Mouse (Mus musculus) neural tube, embryonic 14.5 days (tissue): Measurements from ENCODE around the gene Gm21149. TPM values are rescaled to one million over a fixed set of nuclear protein-coding genes. Genes with fewer than 3 reads are reported as not detected.
"Not testable (repeated sequence)": the region's sequence is repeated elsewhere in the genome, so short reads cannot be mapped to it uniquely, and the experiment has no call there.

Experiments used
- ATAC-seq: fragments of 200-750 bp; cut with Nextera tagmentation; 2 replicates; pipeline ENCODE4 v1.8.0; 2017; ENCODE audit warnings: low read depth, mild to moderate bottlenecking, moderate TSS enrichment, moderate library complexity
- H3K27ac ChIP-seq: fragments of 300-500 bp; sonication (generic); 2 replicates; pipeline ENCODE4 v1.5.1; 2014; ENCODE audit warnings: low read depth, mild to moderate bottlenecking, control low read depth, low read length, moderate library complexity, mixed read lengths
- H3K27me3 ChIP-seq: fragments of 300-500 bp; sonication (generic); 2 replicates; pipeline ENCODE4 v1.6.1; 2014; ENCODE audit warnings: low read length; ENCODE audit not compliant: control insufficient read depth, insufficient read depth
- H3K36me3 ChIP-seq: fragments of 300-500 bp; sonication (generic); 2 replicates; pipeline ENCODE4 v1.6.1; 2014; ENCODE audit warnings: low read length, mixed read lengths; ENCODE audit not compliant: control insufficient read depth, insufficient read depth
- H3K4me1 ChIP-seq: fragments of 300-500 bp; sonication (generic); 2 replicates; pipeline ENCODE4 v1.6.1; 2014; ENCODE audit warnings: low read length; ENCODE audit not compliant: control insufficient read depth, insufficient read depth
- H3K4me2 ChIP-seq: fragments of 300-500 bp; sonication (generic); 2 replicates; pipeline ENCODE4 v1.6.1; 2014; ENCODE audit warnings: mild to moderate bottlenecking, low read depth, low read length, control low read depth
- H3K4me3 ChIP-seq: fragments of 300-500 bp; sonication (generic); 2 replicates; pipeline ENCODE4 v1.5.1; 2014; ENCODE audit warnings: low read depth, low read length, control low read depth, mixed read lengths
- H3K9ac ChIP-seq: fragments of 300-500 bp; sonication (generic); replicated peaks from 2 replicates; pipeline ENCODE4 v1.6.1; 2014; ENCODE audit warnings: low read depth, mild to moderate bottlenecking, control low read depth, low read length, mixed read lengths
- H3K9me3 ChIP-seq: fragments of 300-500 bp; sonication (generic); 2 replicates; pipeline ENCODE4 v1.6.1; 2016; ENCODE audit warnings: low read length; ENCODE audit not compliant: control insufficient read depth
- WGBS: fragments of 180-500 bp; shearing (Covaris S2); extraction: QIAGEN DNeasy Blood & Tissue Kit; methylation state at CpG from one replicate; pipeline ENCODE4 v1.1.7; 2014; 5-methylcytosine and 5-hydroxymethylcytosine counted together
- polyA plus RNA-seq: library from polyadenylated mRNA; unstranded; fragments of >200 nt; fragmentation: Nextera tagmentation; extraction: Ambion mirVana; gene quantifications from 2 replicates; pipeline ENCODE4 v1.2.1, GENCODE M21; 2014

Gm21149 gene
- polyA plus RNA-seq = not detected in 2 replicates

- not testable (repeated sequence) for H3K9me3 ChIP-seq, H3K4me2 ChIP-seq, H3K4me3 ChIP-seq, H3K27me3 ChIP-seq, H3K4me1 ChIP-seq, ATAC-seq, H3K36me3 ChIP-seq, H3K27ac ChIP-seq, H3K9ac ChIP-seq
- 70% methylated on average over 1 of the region's 1 CpGs for WGBS
Observed at GRCm38 (mm10) chr5:15476423-15476822, at the start of gene Gm21149. Gm21149 (minus strand) TSS chr5:15476523.

- H3K27me3 ChIP-seq, H3K36me3 ChIP-seq, H3K4me1 ChIP-seq, ATAC-seq, H3K27ac ChIP-seq, H3K9me3 ChIP-seq, H3K4me3 ChIP-seq, H3K4me2 ChIP-seq, H3K9ac ChIP-seq: not testable (repeated sequence)
Observed at GRCm38 (mm10) chr5:15522470-15522869, 46.1 kb upstream of the Gm21149 start.

- not testable (repeated sequence) for H3K4me1 ChIP-seq, H3K27me3 ChIP-seq, H3K4me2 ChIP-seq, ATAC-seq, H3K9ac ChIP-seq, H3K36me3 ChIP-seq, H3K4me3 ChIP-seq, H3K9me3 ChIP-seq, H3K27ac ChIP-seq
- 44% methylated on average over 2 of the region's 2 CpGs for WGBS
Observed at GRCm38 (mm10) chr5:15522028-15522427, 45.7 kb upstream of the Gm21149 start.

GRCm38 (mm10) chr5:15520418-15520817 is 44.1 kb upstream of the Gm21149 start:
- H3K9ac ChIP-seq, H3K4me2 ChIP-seq, ATAC-seq, H3K9me3 ChIP-seq, H3K4me1 ChIP-seq, H3K27ac ChIP-seq, H3K4me3 ChIP-seq, H3K27me3 ChIP-seq, H3K36me3 ChIP-seq: not testable (repeated sequence)
- 20% methylated on average over 5 of the region's 5 CpGs for WGBS

GRCm38 (mm10) chr5:15517150-15517549 is 40.8 kb upstream of the Gm21149 start:
- H3K9me3 ChIP-seq, H3K4me3 ChIP-seq, H3K27me3 ChIP-seq, H3K4me1 ChIP-seq, H3K36me3 ChIP-seq, H3K4me2 ChIP-seq, H3K9ac ChIP-seq, H3K27ac ChIP-seq: not testable (repeated sequence)
- WGBS = 78% methylated on average over 2 of the region's 2 CpGs
- 0 out of 2 replicates have a peak, but pooled peaks have one; percentile 17 for ATAC-seq

- 70% methylated on average over 3 of the region's 3 CpGs for WGBS
- H3K36me3 ChIP-seq = not testable (repeated sequence)
- peaks cover 11% of the 10 kb centered on the region for H3K9me3 ChIP-seq
Observed at GRCm38 (mm10) chr5:15512236-15512635, 35.9 kb upstream of the Gm21149 start.

GRCm38 (mm10) chr5:15509911-15510310 is 33.6 kb upstream of the Gm21149 start:
- ATAC-seq, H3K9ac ChIP-seq: not testable (repeated sequence)
- WGBS = 78% methylated on average over 1 of the region's 1 CpGs

More at GRCm38 (mm10) chr5:15512236-15512635, 35.9 kb upstream of the Gm21149 start:
- not testable (repeated sequence) for ATAC-seq, H3K4me3 ChIP-seq, H3K27ac ChIP-seq, H3K9ac ChIP-seq, H3K4me1 ChIP-seq, H3K27me3 ChIP-seq, H3K4me2 ChIP-seq

GRCm38 (mm10) chr5:15508460-15509451 is 32.4 kb upstream of the Gm21149 start:
- not testable (repeated sequence) for H3K4me2 ChIP-seq, H3K27me3 ChIP-seq, H3K9ac ChIP-seq, H3K36me3 ChIP-seq, ATAC-seq, H3K27ac ChIP-seq, H3K4me1 ChIP-seq, H3K4me3 ChIP-seq
- 73% methylated on average over 6 of the region's 6 CpGs for WGBS
- peaks cover 11% of the 10 kb centered on the region for H3K9me3 ChIP-seq

More at GRCm38 (mm10) chr5:15509911-15510310, 33.6 kb upstream of the Gm21149 start:
- H3K36me3 ChIP-seq, H3K4me3 ChIP-seq, H3K4me1 ChIP-seq, H3K27me3 ChIP-seq, H3K27ac ChIP-seq, H3K4me2 ChIP-seq: not testable (repeated sequence)
- H3K9me3 ChIP-seq = peaks cover 11% of the 10 kb centered on the region

GRCm38 (mm10) chr5:15507757-15508459 is 31.6 kb upstream of the Gm21149 start:
- H3K4me3 ChIP-seq, H3K27me3 ChIP-seq, H3K27ac ChIP-seq, H3K4me1 ChIP-seq, H3K36me3 ChIP-seq, H3K4me2 ChIP-seq, H3K9ac ChIP-seq: not testable (repeated sequence)
- ATAC-seq = peak; percentile 79; the same call in 1 of the 2 replicates
- H3K9me3 ChIP-seq = peaks cover 11% of the 10 kb centered on the region
- 68% methylated on average over 6 of the region's 6 CpGs for WGBS
